8 mouse cellular contexts compared by ENCODE assay signal in genomic region chr5:114980122-114980748, GRCm38 (mm10). TPM values are rescaled to one million over a fixed set of nuclear protein-coding genes. Genes with fewer than 3 reads are reported as not detected.
DNase-seq lines count a peak whose midpoint lies in the region; ATAC-seq and TF ChIP-seq lines count a peak whose summit lies in the region.

No protein-coding gene starts in this region.

- H3K9ac ChIP-seq in intestine, postnatal 0 days (ENCODE audit: low read depth, low read length), result peak overlapping the region; percentile 42
- peak overlapping the region; percentile 44; the same call in 1 of the 2 replicates for H3K9ac ChIP-seq in midbrain, embryonic 12.5 days (replicated peaks)

- H3K27ac ChIP-seq in embryonic fibroblast, embryonic 13.5 days (ENCODE audit: insufficient read depth, low read length), result no peak overlapping the region
- H3K27ac ChIP-seq in intestine, postnatal 0 days (ENCODE audit: low read depth, low read length), result peak overlapping the region; percentile 86; the same call in 1 of the 2 replicates
- no peak overlapping the region for H3K27ac ChIP-seq in midbrain, embryonic 12.5 days (replicated peaks)
- no peak overlapping the region for H3K27ac ChIP-seq in thymus, adult 2 months (ENCODE audit: control insufficient read depth, insufficient read depth, low read length)

- intact Hi-C loops in gastrocnemius, postnatal 14 days (cut with DNase I; ENCODE audit: low total_unique reads), result loop anchor here (5.0 to 10.0 kb wide), 2 partner anchors 97 to 245 kb away; no protein-coding TSS in a partner anchor

- peak; percentile 21 for DNase-seq in heart, adult 8-10 months (ENCODE audit: low spot score)
- no peak for DNase-seq in heart, postnatal 4 days
- no peak for DNase-seq in thymus, adult 2 months
- no peak for DNase-seq in layer of hippocampus, adult 9-11 months
- no peak for DNase-seq in gastrocnemius, postnatal 14 days

- TF ChIP-seq CTCF in embryonic fibroblast, embryonic 13.5 days (IDR thresholded peaks at IDR 0.05; ENCODE audit: borderline replicate concordance, insufficient read depth, low read length), result no peak
- no peak for TF ChIP-seq CTCF in intestine, postnatal 0 days (IDR thresholded peaks at IDR 0.05; ENCODE audit: low read depth)
- TF ChIP-seq CTCF in thymus, adult 2 months (IDR thresholded peaks at IDR 0.05; ENCODE audit: borderline replicate concordance, control insufficient read depth, extremely low read depth, insufficient read depth, low read length, poor library complexity), result no peak

- H3K4me2 ChIP-seq in intestine, postnatal 0 days (replicated peaks; ENCODE audit: low read depth), result peak overlapping the region; percentile 74
- H3K4me2 ChIP-seq in midbrain, embryonic 12.5 days (replicated peaks), result peak overlapping the region; percentile 74

- no peaks in the 10 kb centered on the region for H3K4me1 ChIP-seq in embryonic fibroblast, embryonic 13.5 days (ENCODE audit: control insufficient read depth, insufficient read depth, low read length)
- no peaks in the 10 kb centered on the region for H3K4me1 ChIP-seq in intestine, postnatal 0 days (replicated peaks; ENCODE audit: control insufficient read depth, insufficient read depth, low read length)
- peaks cover 16% of the 10 kb centered on the region for H3K4me1 ChIP-seq in midbrain, embryonic 12.5 days
- peaks cover 11% of the 10 kb centered on the region for H3K4me1 ChIP-seq in thymus, adult 2 months (replicated peaks; ENCODE audit: control insufficient read depth, insufficient read depth, low read length)

- H3K9me3 ChIP-seq in intestine, postnatal 0 days (ENCODE audit: control insufficient read depth), result no peaks in the 10 kb centered on the region
- no peaks in the 10 kb centered on the region for H3K9me3 ChIP-seq in midbrain, embryonic 12.5 days

- ATAC-seq in intestine, postnatal 0 days, result no peak
- no peak; the same call in 1 of the 2 replicates for ATAC-seq in midbrain, embryonic 12.5 days (ENCODE audit: low FRiP score, low read depth)

- H3K4me3 ChIP-seq in embryonic fibroblast, embryonic 13.5 days (ENCODE audit: insufficient read depth, low read length), result peak overlapping the region; percentile 33; the same call in 1 of the 2 replicates
- peak overlapping the region; percentile 34 for H3K4me3 ChIP-seq in intestine, postnatal 0 days (ENCODE audit: low read depth, low read length)
- H3K4me3 ChIP-seq in midbrain, embryonic 12.5 days, result peak overlapping the region; percentile 38
- H3K4me3 ChIP-seq in thymus, adult 2 months (ENCODE audit: control insufficient read depth, insufficient read depth, low read length), result no peak overlapping the region

- no peaks in the 10 kb centered on the region for H3K27me3 ChIP-seq in intestine, postnatal 0 days (replicated peaks; ENCODE audit: control insufficient read depth, insufficient read depth, low read length)
- H3K27me3 ChIP-seq in midbrain, embryonic 12.5 days, result no peaks in the 10 kb centered on the region
- no peaks in the 10 kb centered on the region for H3K27me3 ChIP-seq in thymus, adult 2 months (ENCODE audit: control insufficient read depth, insufficient read depth, low read length)

- TF ChIP-seq POLR2A in embryonic fibroblast, embryonic 13.5 days (IDR thresholded peaks at IDR 0.05; ENCODE audit: low read depth, low read length), result no peak
- TF ChIP-seq POLR2A in thymus, adult 2 months (IDR thresholded peaks at IDR 0.05; ENCODE audit: control insufficient read depth, extremely low read depth, insufficient read depth, low read length, poor library complexity), result no peak

- WGBS in intestine, postnatal 0 days, result 50% methylated on average over 16 of the region's 16 CpGs
- 23% methylated on average over 16 of the region's 16 CpGs for WGBS in midbrain, embryonic 12.5 days
- WGBS in thymus, adult 2 months, result 72% methylated on average over 16 of the region's 16 CpGs

- peaks cover 7% of the 10 kb centered on the region; the same call in 1 of the 2 replicates for H3K36me3 ChIP-seq in intestine, postnatal 0 days (ENCODE audit: control insufficient read depth, insufficient read depth)
- H3K36me3 ChIP-seq in midbrain, embryonic 12.5 days, result no peaks in the 10 kb centered on the region
- H3K36me3 ChIP-seq in thymus, adult 2 months (ENCODE audit: control insufficient read depth, insufficient read depth, low read length), result no peaks in the 10 kb centered on the region

RNA-seq across cellular contexts. Expression of gene Hnf1a, which starts 9.3 kb away (rescaled TPM):
- not detected for total RNA-seq in heart, adult 8-10 months (2022)
- not detected for total RNA-seq in heart, postnatal 4 days (2021)
- not detected in 2 replicates for polyA plus RNA-seq in embryonic fibroblast, embryonic 13.5 days (2011; ENCODE audit: insufficient read length, low read depth, missing spikeins)
- 15.9 and 16.1 TPM in 2 replicates for polyA plus RNA-seq in intestine, postnatal 0 days (2015; fragmentation: Nextera tagmentation; extraction: Ambion mirVana)
- polyA plus RNA-seq in midbrain, embryonic 12.5 days (2016; fragmentation: Nextera tagmentation; extraction: Ambion mirVana), result 0.05 and 0.07 TPM in 2 replicates
- polyA plus RNA-seq in thymus, adult 2 months (2012; rRNA removed), result 4.0 and 4.1 TPM in 2 replicates
- total RNA-seq in gastrocnemius, postnatal 14 days (2021), result not detected

RNA-seq across cellular contexts. Expression of gene Sppl3, which starts 30.7 kb away (rescaled TPM):
- 10 to 100 TPM; 26.3 to 31.9 (median 29.0) TPM for total RNA-seq in heart, adult 8-10 months (2022)
- total RNA-seq in heart, postnatal 4 days (2021), result 10 to 100 TPM; 52.1 to 53.3 TPM
- 72.7 and 85.3 TPM in 2 replicates for polyA plus RNA-seq in embryonic fibroblast, embryonic 13.5 days (2011; ENCODE audit: insufficient read length, low read depth, missing spikeins)
- 19.5 and 20.8 TPM in 2 replicates for polyA plus RNA-seq in intestine, postnatal 0 days (2015; fragmentation: Nextera tagmentation; extraction: Ambion mirVana)
- 16.6 and 17.0 TPM in 2 replicates for polyA plus RNA-seq in midbrain, embryonic 12.5 days (2016; fragmentation: Nextera tagmentation; extraction: Ambion mirVana)
- polyA plus RNA-seq in thymus, adult 2 months (2012; rRNA removed), result 112 and 124 TPM in 2 replicates
- total RNA-seq in gastrocnemius, postnatal 14 days (2021), result 10 to 100 TPM; 24.5 to 28.6 TPM

RNA-seq across cellular contexts. Expression of gene 2210016L21Rik, which starts 38.3 kb away (rescaled TPM):
- total RNA-seq in heart, adult 8-10 months (2022), result 10 to 100 TPM; 20.5 to 31.0 (median 28.6) TPM
- total RNA-seq in heart, postnatal 4 days (2021), result 10 to 100 TPM; 27.7 to 34.9 TPM
- 14.7 and 16.6 TPM in 2 replicates for polyA plus RNA-seq in embryonic fibroblast, embryonic 13.5 days (2011; ENCODE audit: insufficient read length, low read depth, missing spikeins)
- polyA plus RNA-seq in intestine, postnatal 0 days (2015; fragmentation: Nextera tagmentation; extraction: Ambion mirVana), result 55.6 and 56.5 TPM in 2 replicates
- 62.9 and 63.1 TPM in 2 replicates for polyA plus RNA-seq in midbrain, embryonic 12.5 days (2016; fragmentation: Nextera tagmentation; extraction: Ambion mirVana)
- polyA plus RNA-seq in thymus, adult 2 months (2012; rRNA removed), result 25.6 and 29.9 TPM in 2 replicates
- total RNA-seq in gastrocnemius, postnatal 14 days (2021), result 10 to 100 TPM; 26.3 to 30.7 TPM

RNA-seq across cellular contexts. Expression of gene Oasl1, which starts 57.2 kb away (rescaled TPM):
- total RNA-seq in heart, adult 8-10 months (2022), result under 1 TPM; 0.44 to 0.72 (median 0.59) TPM
- under 1 TPM in 1 of 2 experiments, not detected in 1; 0.18 TPM for total RNA-seq in heart, postnatal 4 days (2021)
- 0.47 and 0.75 TPM in 2 replicates for polyA plus RNA-seq in embryonic fibroblast, embryonic 13.5 days (2011; ENCODE audit: insufficient read length, low read depth, missing spikeins)
- 20.1 and 25.5 TPM in 2 replicates for polyA plus RNA-seq in intestine, postnatal 0 days (2015; fragmentation: Nextera tagmentation; extraction: Ambion mirVana)
- polyA plus RNA-seq in midbrain, embryonic 12.5 days (2016; fragmentation: Nextera tagmentation; extraction: Ambion mirVana), result 0.19 TPM in 1 of 2 replicates, not detected in the other
- polyA plus RNA-seq in thymus, adult 2 months (2012; rRNA removed), result 20.1 and 20.7 TPM in 2 replicates
- total RNA-seq in gastrocnemius, postnatal 14 days (2021), result not detected
